9 mouse cellular contexts compared by ENCODE assay signal in the genomic region with DNA sequence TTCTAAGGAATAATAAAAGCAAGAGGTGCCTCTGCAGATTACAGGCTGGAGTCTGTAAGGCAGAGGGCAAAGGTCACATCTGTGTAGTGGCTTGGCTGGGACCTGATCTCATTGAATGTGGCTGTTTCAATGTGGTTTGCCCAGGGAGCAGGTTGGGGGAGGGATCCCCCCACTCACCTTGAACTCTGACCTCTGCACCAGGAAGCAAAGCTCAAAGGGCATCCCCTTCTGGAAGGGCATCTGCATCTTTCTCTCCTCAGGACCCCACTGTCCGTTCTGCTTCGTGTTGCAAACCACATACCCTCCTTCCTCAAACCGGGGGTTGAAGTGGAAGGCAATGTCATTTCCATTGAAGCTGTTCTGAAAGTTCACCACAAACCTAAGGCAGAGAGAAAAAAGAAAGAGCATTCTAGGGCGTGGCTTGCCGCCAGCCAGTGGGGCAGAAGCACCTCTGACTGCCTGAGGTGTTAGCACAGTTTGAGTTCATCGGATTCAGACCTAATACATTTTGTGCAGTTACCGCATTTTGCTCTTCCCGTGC. TPM values are rescaled to one million over a fixed set of nuclear protein-coding genes. Genes with fewer than 3 reads are reported as not detected.
A peak's percentile ranks its signal among the peaks of the same experiment; 100 is the strongest.
DNase-seq lines count a peak whose midpoint lies in the region; ATAC-seq and TF ChIP-seq lines count a peak whose summit lies in the region.
"Had no signal": no experiment of that assay in that cellular context is flagged by ENCODE, and none has a peak within 500 bp of the region (broad histone marks: within the 10 kb centered on the region; RNA-seq: fewer than 3 reads in every experiment).

No protein-coding gene starts in this region.

- no peak for ATAC-seq in midbrain, embryonic 14.5 days (ENCODE audit: low FRiP score, low TSS enrichment)
- ATAC-seq in midbrain, embryonic 16.5 days = no peak
- no peak for ATAC-seq in embryonic facial prominence, embryonic 13.5 days (ENCODE audit: insufficient number of reproducible peaks, insufficient read depth, low FRiP score, low TSS enrichment, low read depth)
- ATAC-seq in limb, embryonic 14.5 days (ENCODE audit: low FRiP score, low read depth) = no peak

- no peak overlapping the region for H3K4me2 ChIP-seq in midbrain, embryonic 14.5 days (ENCODE audit: low read length)
- no peak overlapping the region for H3K4me2 ChIP-seq in midbrain, embryonic 16.5 days (ENCODE audit: low read length)
- H3K4me2 ChIP-seq in embryonic facial prominence, embryonic 13.5 days = peak overlapping the region; percentile 30
- H3K4me2 ChIP-seq in limb, embryonic 14.5 days (replicated peaks; ENCODE audit: low read depth, low read length, severe bottlenecking) = no peak overlapping the region

- DNase-seq in midbrain, embryonic 14.5 days = no peak
- peak; percentile 4 for DNase-seq in limb, embryonic 14.5 days (ENCODE audit: low spot score)
- no peak for DNase-seq in spleen, postnatal 36 days (ENCODE audit: low spot score in 2 of 2)
- DNase-seq in adrenal gland, postnatal 10 days = no peak
- DNase-seq in cerebellum, postnatal 10 days = no peak

- no peak for TF ChIP-seq POLR2A in limb, embryonic 14.5 days (IDR thresholded peaks at IDR 0.05; ENCODE audit: borderline replicate concordance, extremely low read depth, insufficient read depth, insufficient read length)

- 0 out of 2 replicates have a peak overlapping the region, but pooled peaks have one; percentile 8 for H3K27ac ChIP-seq in midbrain, embryonic 14.5 days (replicated peaks; ENCODE audit: low read depth, low read length)
- no peak overlapping the region for H3K27ac ChIP-seq in midbrain, embryonic 16.5 days (ENCODE audit: low read length)
- 0 out of 2 replicates have a peak overlapping the region, but pooled peaks have one; percentile 22 for H3K27ac ChIP-seq in embryonic facial prominence, embryonic 13.5 days
- H3K27ac ChIP-seq in limb, embryonic 14.5 days (replicated peaks; ENCODE audit: low read depth, low read length) = no peak overlapping the region
- H3K27ac ChIP-seq: macrophage had no signal

- H3K9me3 ChIP-seq in midbrain, embryonic 14.5 days (ENCODE audit: control insufficient read depth, low read length) = no peaks in the 10 kb centered on the region
- no peaks in the 10 kb centered on the region for H3K9me3 ChIP-seq in midbrain, embryonic 16.5 days (replicated peaks; ENCODE audit: control insufficient read depth, low read length, poor library complexity, severe bottlenecking)
- H3K9me3 ChIP-seq in embryonic facial prominence, embryonic 13.5 days = no peaks in the 10 kb centered on the region
- no peaks in the 10 kb centered on the region for H3K9me3 ChIP-seq in limb, embryonic 14.5 days (ENCODE audit: control insufficient read depth, low read length)

- H3K9ac ChIP-seq in midbrain, embryonic 14.5 days (replicated peaks; ENCODE audit: low read length) = no peak overlapping the region
- H3K9ac ChIP-seq in midbrain, embryonic 16.5 days (ENCODE audit: low read depth, low read length) = no peak overlapping the region
- no peak overlapping the region for H3K9ac ChIP-seq in embryonic facial prominence, embryonic 13.5 days
- no peak overlapping the region for H3K9ac ChIP-seq in limb, embryonic 14.5 days (ENCODE audit: low read depth, low read length, severe bottlenecking)

- H3K36me3 ChIP-seq in midbrain, embryonic 14.5 days (ENCODE audit: control insufficient read depth, insufficient read depth, low read length) = no peaks in the 10 kb centered on the region
- H3K36me3 ChIP-seq in midbrain, embryonic 16.5 days (ENCODE audit: control insufficient read depth, insufficient read depth, low read length) = no peaks in the 10 kb centered on the region
- H3K36me3 ChIP-seq in embryonic facial prominence, embryonic 13.5 days = no peaks in the 10 kb centered on the region
- no peaks in the 10 kb centered on the region for H3K36me3 ChIP-seq in limb, embryonic 14.5 days (ENCODE audit: control insufficient read depth, insufficient read depth, low read length)

- no peaks in the 10 kb centered on the region for H3K27me3 ChIP-seq in midbrain, embryonic 14.5 days (ENCODE audit: control insufficient read depth, insufficient read depth, low read length)
- H3K27me3 ChIP-seq in midbrain, embryonic 16.5 days (ENCODE audit: control insufficient read depth, insufficient read depth, low read depth, low read length) = no peaks in the 10 kb centered on the region
- no peaks in the 10 kb centered on the region for H3K27me3 ChIP-seq in embryonic facial prominence, embryonic 13.5 days
- no peaks in the 10 kb centered on the region for H3K27me3 ChIP-seq in limb, embryonic 14.5 days (ENCODE audit: control insufficient read depth, insufficient read depth, low read length)

- 64% methylated on average over 8 of the region's 8 CpGs for WGBS in midbrain, embryonic 14.5 days
- 68% methylated on average over 8 of the region's 8 CpGs for WGBS in midbrain, embryonic 16.5 days
- WGBS in embryonic facial prominence, embryonic 13.5 days = 33% methylated on average over 8 of the region's 8 CpGs
- 46% methylated on average over 8 of the region's 8 CpGs for WGBS in limb, embryonic 14.5 days

- no peak overlapping the region for H3K4me3 ChIP-seq in midbrain, embryonic 14.5 days (replicated peaks; ENCODE audit: low read depth, low read length)
- H3K4me3 ChIP-seq in midbrain, embryonic 16.5 days (ENCODE audit: low read depth, low read length) = no peak overlapping the region
- no peak overlapping the region for H3K4me3 ChIP-seq in embryonic facial prominence, embryonic 13.5 days
- no peak overlapping the region for H3K4me3 ChIP-seq in limb, embryonic 14.5 days (replicated peaks; ENCODE audit: low read length)

- 0 out of 2 replicates have a peak, but pooled peaks cover 4% of the 10 kb centered on the region for H3K4me1 ChIP-seq in midbrain, embryonic 14.5 days (ENCODE audit: control insufficient read depth, insufficient read depth, low read length)
- no peaks in the 10 kb centered on the region for H3K4me1 ChIP-seq in midbrain, embryonic 16.5 days (ENCODE audit: control insufficient read depth, insufficient read depth, low read length)
- peaks cover 20% of the 10 kb centered on the region for H3K4me1 ChIP-seq in embryonic facial prominence, embryonic 13.5 days
- H3K4me1 ChIP-seq in limb, embryonic 14.5 days (ENCODE audit: control insufficient read depth, insufficient read depth, low read length) = peaks cover 17% of the 10 kb centered on the region

RNA-seq across cellular contexts. Expression of a gene that starts 11.9 kb away (rescaled TPM):
- polyA plus RNA-seq in midbrain, embryonic 14.5 days (2014; fragmentation: Nextera tagmentation; extraction: Ambion mirVana) = 3.7 and 13.7 TPM in 2 replicates
- polyA plus RNA-seq in midbrain, embryonic 16.5 days (2015; fragmentation: Nextera tagmentation; extraction: Ambion mirVana) = 7.6 and 8.0 TPM in 2 replicates
- polyA plus RNA-seq in embryonic facial prominence, embryonic 13.5 days (2015; fragmentation: Nextera tagmentation; extraction: Ambion mirVana) = 18.4 and 22.2 TPM in 2 replicates
- polyA plus RNA-seq in limb, embryonic 14.5 days (2012; rRNA removed) = 29.7 and 31.3 TPM in 2 replicates
- polyA plus RNA-seq in limb, embryonic 14.5 days (2014; fragmentation: Nextera tagmentation; extraction: Ambion mirVana) = 35.4 and 36.2 TPM in 2 replicates
- 100 to 1,000 TPM in 1 of 2 experiments, 10 to 100 TPM in 1; 67.1 to 118 TPM for total RNA-seq in adrenal gland, postnatal 10 days (2021)

RNA-seq across cellular contexts. Expression of a gene that starts 52.3 kb away (rescaled TPM):
- polyA plus RNA-seq in midbrain, embryonic 14.5 days (2014; fragmentation: Nextera tagmentation; extraction: Ambion mirVana) = 0.85 and 1.3 TPM in 2 replicates
- polyA plus RNA-seq in midbrain, embryonic 16.5 days (2015; fragmentation: Nextera tagmentation; extraction: Ambion mirVana) = 0.87 and 1.1 TPM in 2 replicates
- 0.95 and 1.1 TPM in 2 replicates for polyA plus RNA-seq in embryonic facial prominence, embryonic 13.5 days (2015; fragmentation: Nextera tagmentation; extraction: Ambion mirVana)
- polyA plus RNA-seq in limb, embryonic 14.5 days (2012; rRNA removed) = 2.1 and 2.2 TPM in 2 replicates
- polyA plus RNA-seq in limb, embryonic 14.5 days (2014; fragmentation: Nextera tagmentation; extraction: Ambion mirVana) = 1.4 and 2.1 TPM in 2 replicates
- total RNA-seq in adrenal gland, postnatal 10 days (2021) = 1 to 10 TPM; 3.8 to 5.2 TPM
- polyA plus RNA-seq: activated CD4-positive, CD25-positive, alpha-beta regulatory T cell, adult 4 months had no signal

Comparison
In these comparisons a context has a peak if more than half of its experiments do, and no peak if none do; other contexts are left out.
1. H3K27ac ChIP-seq: peak in midbrain, embryonic 14.5 days (single experiment) and embryonic facial prominence, embryonic 13.5 days (single experiment); none in midbrain, embryonic 16.5 days (single experiment) and limb, embryonic 14.5 days (single experiment).